Mouse (Mus musculus) adrenal gland, postnatal 10 days (tissue): Measurements from ENCODE around the gene Aebp1. TPM values are rescaled to one million over a fixed set of nuclear protein-coding genes. Genes with fewer than 3 reads are reported as not detected.

Source experiments
- DNase-seq: peaks from one replicate; pipeline ENCODE4 v3.0.0; 2021; ENCODE audit warnings: mixed read lengths
- long read RNA-seq, 2 experiments: library from polyadenylated mRNA; stranded (forward); transcript quantifications; one replicate each; pipeline ENCODE4 v2.0.0; 2021
- total RNA-seq, 2 experiments: library from RNA; stranded (reverse); gene quantifications; 2 replicates each; pipeline ENCODE4 v1.2.3; 2021

Aebp1 gene
- 100 to 1,000 TPM; 153 to 172 TPM for total RNA-seq
- long read RNA-seq, experiment 1, transcript Aebp1-201 (21 exons, 3,831 nt): major isoform, 40 of 126 reads
- long read RNA-seq, experiment 1, partial matches to known transcripts: 48 of 126 reads
- long read RNA-seq, experiment 1, other reads (novel, unspliced or antisense): 38 of 126 reads
- long read RNA-seq, experiment 2, transcript Aebp1-201 (21 exons, 3,831 nt): major isoform, 34 of 75 reads
- long read RNA-seq, experiment 2, partial matches to known transcripts: 10 of 75 reads
- long read RNA-seq, experiment 2, other reads (novel, unspliced or antisense): 31 of 75 reads

GRCm38 (mm10) chr11:5861678-5862393, at the start of gene Aebp1:
Aebp1 (plus strand) TSS chr11:5861947.
- peak; percentile 90 for DNase-seq

- DNase-seq: no peak
These were observed 48.4 kb upstream of the Aebp1 start for GRCm38 (mm10) chr11:5813381-5813780.

- no peak for DNase-seq
These were observed 42.5 kb upstream of the Aebp1 start for GRCm38 (mm10) chr11:5819223-5819622.

- no peak for DNase-seq
These were observed 36.3 kb upstream of the Aebp1 start for GRCm38 (mm10) chr11:5825432-5825831.

GRCm38 (mm10) chr11:5827931-5828330, 33.8 kb upstream of the Aebp1 start:
- no peak for DNase-seq

- DNase-seq: no peak
These were observed 33.1 kb upstream of the Aebp1 start for GRCm38 (mm10) chr11:5828509-5829191.

GRCm38 (mm10) chr11:5829327-5829726, 32.4 kb upstream of the Aebp1 start:
- no peak for DNase-seq

- no peak for DNase-seq
These were observed 27.2 kb upstream of the Aebp1 start for GRCm38 (mm10) chr11:5834506-5834905.

GRCm38 (mm10) chr11:5835057-5835456, 26.7 kb upstream of the Aebp1 start:
- no peak for DNase-seq

- peak; percentile 44 for DNase-seq
These were observed 25.6 kb upstream of the Aebp1 start for GRCm38 (mm10) chr11:5836126-5836525.

- DNase-seq: peak; percentile 95
These were observed 24.2 kb upstream of the Aebp1 start, which contains the start of gene Polm for GRCm38 (mm10) chr11:5837251-5838246. Polm (minus strand) TSS chr11:5838016.

- DNase-seq: no peak
These were observed 21.4 kb upstream of the Aebp1 start for GRCm38 (mm10) chr11:5840346-5840745.

GRCm38 (mm10) chr11:5841751-5842150, 20.0 kb upstream of the Aebp1 start:
- DNase-seq: no peak

- no peak for DNase-seq
These were observed 18.6 kb upstream of the Aebp1 start for GRCm38 (mm10) chr11:5843131-5843530.

- DNase-seq: peak; percentile 64
These were observed 15.0 kb upstream of the Aebp1 start for GRCm38 (mm10) chr11:5846639-5847345.

- DNase-seq: no peak
These were observed 13.0 kb upstream of the Aebp1 start for GRCm38 (mm10) chr11:5848741-5849140.

GRCm38 (mm10) chr11:5849316-5849715, 12.4 kb upstream of the Aebp1 start:
- DNase-seq: no peak

GRCm38 (mm10) chr11:5850452-5850851, 11.3 kb upstream of the Aebp1 start:
- DNase-seq: no peak

- no peak for DNase-seq
These were observed 10.6 kb upstream of the Aebp1 start for GRCm38 (mm10) chr11:5851021-5851736.

GRCm38 (mm10) chr11:5852314-5852713, 9.4 kb upstream of the Aebp1 start:
- no peak for DNase-seq
